Mouse (Mus musculus) embryonic facial prominence, embryonic 11.5 days (tissue): ENCODE data around the gene Actg2. TPM values are rescaled to one million over a fixed set of nuclear protein-coding genes. Genes with fewer than 3 reads are reported as not detected.
A peak's percentile ranks its signal among the peaks of the same experiment; 100 is the strongest.

Experiments
- ATAC-seq: fragments of 200-750 bp; cut with Nextera tagmentation; replicated peaks from 2 replicates; pipeline ENCODE4 v1.8.0; 2017; ENCODE audit warnings: low read depth; ENCODE audit not compliant: insufficient number of reproducible peaks, low FRiP score, low TSS enrichment
- DNase-seq: peaks from one replicate; pipeline ENCODE4 v3.0.0-alpha.2; 2015; ENCODE audit warnings: low spot score
- H3K27ac ChIP-seq: fragments of 300-500 bp; sonication (generic); replicated peaks from 2 replicates; pipeline ENCODE4 v1.5.1; 2014; ENCODE audit warnings: mild to moderate bottlenecking, low read depth, low read length, control low read depth
- H3K27me3 ChIP-seq: fragments of 300-500 bp; sonication (generic); 2 replicates; pipeline ENCODE4 v1.6.1; 2014; ENCODE audit warnings: mild to moderate bottlenecking, low read length, moderate library complexity, mixed read lengths; ENCODE audit not compliant: control insufficient read depth, insufficient read depth
- H3K36me3 ChIP-seq: fragments of 300-500 bp; sonication (generic); replicated peaks from 2 replicates; pipeline ENCODE4 v1.6.1; 2014; ENCODE audit warnings: low read depth, mild to moderate bottlenecking, low read length, moderate library complexity, mixed read lengths; ENCODE audit not compliant: control insufficient read depth, insufficient read depth
- H3K4me1 ChIP-seq: fragments of 300-500 bp; sonication (generic); 2 replicates; pipeline ENCODE4 v1.6.1; 2014; ENCODE audit warnings: low read length, mixed read lengths; ENCODE audit not compliant: control insufficient read depth, insufficient read depth
- H3K4me2 ChIP-seq: fragments of 300-500 bp; sonication (generic); 2 replicates; pipeline ENCODE4 v1.6.1; 2014; ENCODE audit warnings: low read depth, mild to moderate bottlenecking, control low read depth, low read length, moderate library complexity
- H3K4me3 ChIP-seq: fragments of 300-500 bp; sonication (generic); 2 replicates; pipeline ENCODE4 v1.5.1; 2014; ENCODE audit warnings: low read depth, low read length, control low read depth
- H3K9ac ChIP-seq: fragments of 300-500 bp; sonication (generic); replicated peaks from 2 replicates; pipeline ENCODE4 v1.6.1; 2014; ENCODE audit warnings: mild to moderate bottlenecking, control low read depth, low read length
- H3K9me3 ChIP-seq: fragments of 300-500 bp; sonication (generic); replicated peaks from 2 replicates; pipeline ENCODE4 v1.6.1; 2016; ENCODE audit warnings: mild to moderate bottlenecking, low read length, inconsistent platforms, mixed read lengths; ENCODE audit not compliant: control insufficient read depth
- WGBS: fragments of 180-500 bp; shearing (Covaris S2); extraction: QIAGEN DNeasy Blood & Tissue Kit; methylation state at CpG from one replicate; pipeline ENCODE4 v1.1.7; 2014; 5-methylcytosine and 5-hydroxymethylcytosine counted together
- polyA plus RNA-seq: library from polyadenylated mRNA; unstranded; fragments of >200 nt; fragmentation: Nextera tagmentation; extraction: Ambion mirVana; gene quantifications from 2 replicates; pipeline ENCODE4 v1.2.1, GENCODE M21; 2014

The Actg2 gene
- polyA plus RNA-seq, 1 experiment from 2014 or later = 2.4 TPM

GRCm38 (mm10) chr6:83507168-83507546, 28.9 kb downstream of the Actg2 start:
- DNase-seq (no peak), ATAC-seq (peak; percentile 15; the same call in 1 of the 2 replicates)
- 29% methylated on average over 6 of the region's 6 CpGs for WGBS
- H3K4me3 ChIP-seq = peak overlapping the region; percentile 74
- H3K36me3 ChIP-seq = no peaks in the 10 kb centered on the region
- H3K27ac ChIP-seq = no peak overlapping the region
- H3K9ac ChIP-seq = peak overlapping the region; percentile 32
- H3K4me2 ChIP-seq = peak overlapping the region; percentile 47
- no peaks in the 10 kb centered on the region for H3K27me3 ChIP-seq
- H3K4me1 ChIP-seq = no peaks in the 10 kb centered on the region
- H3K9me3 ChIP-seq = no peaks in the 10 kb centered on the region

GRCm38 (mm10) chr6:83506258-83507167, 29.6 kb downstream of the Actg2 start, which contains the start of gene Dguok:
TSS of gene Dguok (minus strand) at chr6:83506969.
- ATAC-seq (peak; percentile 98), DNase-seq (peak; percentile 99)
- H3K36me3 ChIP-seq = no peaks in the 10 kb centered on the region
- no peaks in the 10 kb centered on the region for H3K4me1 ChIP-seq
- H3K27ac ChIP-seq = peak within 1 kb of the TSS; percentile 92
- no peaks in the 10 kb centered on the region for H3K27me3 ChIP-seq
- H3K9ac ChIP-seq = peak within 1 kb of the TSS; percentile 78
- under 1% methylated on average over 54 of the region's 54 CpGs for WGBS
- peak within 1 kb of the TSS; percentile 74 for H3K4me3 ChIP-seq
- H3K9me3 ChIP-seq = no peaks in the 10 kb centered on the region
- H3K4me2 ChIP-seq = peak within 1 kb of the TSS; percentile 65

- Histone ChIP-seq H3K9me3 (no peaks in the 10 kb centered on the region), H3K9ac (no peak overlapping the region), H3K27ac (no peak overlapping the region), H3K4me3 (peak overlapping the region; percentile 74; the same call in 1 of the 2 replicates), H3K36me3 (no peaks in the 10 kb centered on the region), H3K27me3 (no peaks in the 10 kb centered on the region), H3K4me1 (no peaks in the 10 kb centered on the region), H3K4me2 (peak overlapping the region; percentile 65; the same call in 1 of the 2 replicates)
- DNase-seq (no peak), ATAC-seq (no peak)
- WGBS = 94% methylated on average over 4 of the region's 4 CpGs
These were observed 30.5 kb downstream of the Actg2 start for GRCm38 (mm10) chr6:83505554-83505953.

GRCm38 (mm10) chr6:83503361-83503760, 32.7 kb downstream of the Actg2 start:
- H3K27ac ChIP-seq = no peak overlapping the region
- no peak overlapping the region for H3K4me3 ChIP-seq
- H3K36me3 ChIP-seq = no peaks in the 10 kb centered on the region
- H3K9me3 ChIP-seq = no peaks in the 10 kb centered on the region
- H3K4me1 ChIP-seq = no peaks in the 10 kb centered on the region
- H3K9ac ChIP-seq = no peak overlapping the region
- WGBS = 91% methylated on average over 3 of the region's 3 CpGs
- no peak overlapping the region for H3K4me2 ChIP-seq
- no peaks in the 10 kb centered on the region for H3K27me3 ChIP-seq
- DNase-seq (no peak), ATAC-seq (no peak)

GRCm38 (mm10) chr6:83502656-83503055, 33.4 kb downstream of the Actg2 start:
- no peaks in the 10 kb centered on the region for H3K9me3 ChIP-seq
- no peak for DNase-seq
- 84% methylated on average over 3 of the region's 3 CpGs for WGBS

GRCm38 (mm10) chr6:83501524-83502310, 34.3 kb downstream of the Actg2 start:
- Histone ChIP-seq H3K4me3 (no peak overlapping the region), H3K9ac (no peak overlapping the region), H3K4me1 (no peaks in the 10 kb centered on the region), H3K4me2 (no peak overlapping the region), H3K9me3 (no peaks in the 10 kb centered on the region), H3K36me3 (no peaks in the 10 kb centered on the region), H3K27ac (no peak overlapping the region), H3K27me3 (no peaks in the 10 kb centered on the region)
- no peak for ATAC-seq
- WGBS = 54% methylated on average over 9 of the region's 9 CpGs
- DNase-seq = no peak

More at GRCm38 (mm10) chr6:83502656-83503055, 33.4 kb downstream of the Actg2 start:
- H3K27me3 ChIP-seq = no peaks in the 10 kb centered on the region
- no peaks in the 10 kb centered on the region for H3K4me1 ChIP-seq
- no peak overlapping the region for H3K9ac ChIP-seq
- no peak for ATAC-seq
- H3K27ac ChIP-seq = no peak overlapping the region
- H3K4me2 ChIP-seq = no peak overlapping the region
- H3K36me3 ChIP-seq = no peaks in the 10 kb centered on the region
- no peak overlapping the region for H3K4me3 ChIP-seq

GRCm38 (mm10) chr6:83500462-83500861, 35.6 kb downstream of the Actg2 start:
- H3K9me3 ChIP-seq = no peaks in the 10 kb centered on the region
- 61% methylated on average over 3 of the region's 3 CpGs for WGBS
- DNase-seq (no peak), ATAC-seq (no peak)
- H3K36me3 ChIP-seq = no peaks in the 10 kb centered on the region
- H3K4me3 ChIP-seq = no peak overlapping the region
- no peak overlapping the region for H3K27ac ChIP-seq
- H3K4me1 ChIP-seq = no peaks in the 10 kb centered on the region
- H3K4me2 ChIP-seq = no peak overlapping the region
- no peaks in the 10 kb centered on the region for H3K27me3 ChIP-seq
- no peak overlapping the region for H3K9ac ChIP-seq
